Mouse (Mus musculus) common myeloid progenitor, adult 5-6 weeks (primary cell): ENCODE measurements at regions not wholly inside any gene's neighbourhood (a gene's known extent, or its start where the extent isn't known, plus 50 kb on each side); places are given as distances from the start of the nearest gene placed in this dataset.
"Not testable (repeated sequence)": the region's sequence is repeated elsewhere in the genome, so short reads cannot be mapped to it uniquely, and the experiment has no call there.

Experiments used
- ATAC-seq: replicated peaks from 2 replicates; pipeline ENCODE4 v1.8.0; 2016; ENCODE audit warnings: low read depth, mild to moderate bottlenecking, moderate TSS enrichment, inconsistent platforms; ENCODE audit not compliant: poor library complexity, severe bottlenecking

GRCm38 (mm10) chr4:67378632-67379031 is 551.2 kb downstream of the Tlr4 start:
- ATAC-seq, result no peak

DNA sequence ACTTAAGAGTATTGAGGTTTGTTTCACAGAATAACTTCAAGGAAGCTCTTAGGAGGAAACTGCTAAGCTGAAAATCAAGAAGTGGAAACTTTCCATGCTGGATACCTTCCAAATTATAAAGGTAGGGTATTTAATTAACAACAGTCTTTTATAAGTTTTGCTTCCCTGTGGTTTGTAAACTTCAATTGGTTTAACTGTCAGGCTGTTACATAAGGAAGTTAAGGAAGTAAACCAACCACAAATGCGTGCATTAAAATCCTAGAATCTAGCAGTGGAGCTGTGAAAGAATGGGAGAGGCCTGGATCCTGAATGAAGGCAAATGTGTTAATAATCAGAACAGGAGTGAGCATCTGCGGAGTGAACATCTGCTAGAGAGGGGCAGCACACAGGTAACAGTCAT is 560.5 kb downstream of the Tlr4 start:
- peak; percentile 64 for ATAC-seq

DNA sequence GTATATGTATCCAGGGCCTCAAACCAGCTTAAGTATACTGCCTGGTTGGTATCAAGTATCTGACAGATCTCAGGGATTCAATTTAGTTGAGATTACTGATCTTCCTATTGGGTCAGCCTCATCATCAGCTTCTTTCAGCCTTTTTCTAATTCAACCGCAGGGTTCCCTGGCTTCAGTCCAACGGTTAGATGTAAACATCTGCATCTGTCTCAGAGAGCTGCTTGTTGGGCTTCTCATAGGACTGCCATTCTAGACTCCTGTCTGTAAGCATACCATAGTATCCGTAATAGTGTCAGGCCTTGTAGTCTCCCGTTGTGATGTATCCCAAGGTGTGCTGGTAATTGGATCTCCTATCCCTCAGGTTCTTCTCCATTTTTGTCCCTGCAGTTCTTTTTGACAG is 575.6 kb downstream of the Tlr4 start:
- ATAC-seq, result no peak

DNA sequence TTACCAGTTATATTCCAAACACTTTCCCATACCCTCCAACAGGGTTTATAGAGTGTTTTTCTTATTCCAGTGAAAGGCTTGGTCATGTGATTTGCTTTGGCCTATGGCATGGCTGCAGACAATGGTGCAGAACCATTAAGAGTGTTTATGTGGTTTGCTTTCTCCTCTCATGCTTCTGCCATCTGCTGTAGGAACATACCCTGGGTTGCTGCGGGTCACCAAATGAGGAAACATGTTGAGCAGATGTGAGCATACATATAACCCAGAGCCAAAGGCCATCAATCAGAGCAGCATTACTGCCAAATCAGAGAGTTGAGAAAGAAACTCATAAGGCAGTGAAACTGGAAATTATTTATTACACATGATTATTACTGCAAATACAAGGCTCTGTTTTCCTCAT is 596.7 kb downstream of the Tlr4 start:
- peak; percentile 65 for ATAC-seq

DNA sequence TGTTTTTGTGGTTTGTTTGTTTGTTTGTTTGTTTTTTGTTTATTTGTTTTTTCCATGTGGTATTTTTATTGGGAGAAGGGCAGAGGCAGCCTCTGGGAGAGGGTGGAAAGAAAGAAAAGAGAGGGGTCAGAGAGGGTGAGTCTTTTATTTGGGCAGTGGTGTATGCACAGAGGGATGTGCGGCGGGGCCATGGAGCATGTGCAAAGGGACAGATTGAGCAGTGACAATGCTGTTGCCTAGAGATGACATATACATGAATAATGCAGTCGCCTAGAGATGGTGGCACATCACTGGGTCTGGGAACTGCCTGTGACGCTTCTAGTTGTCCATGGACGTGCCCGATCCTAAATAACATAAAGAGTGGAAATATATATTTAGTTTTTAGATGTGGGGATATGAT is 598.3 kb downstream of the Tlr4 start:
- ATAC-seq, result no peak

GRCm38 (mm10) chr4:67447835-67448234 is 620.5 kb downstream of the Tlr4 start:
- ATAC-seq, result peak; percentile 42; the same call in 1 of the 2 replicates

GRCm38 (mm10) chr4:67459871-67460270 is 632.5 kb downstream of the Tlr4 start:
- not testable (repeated sequence) for ATAC-seq

DNA sequence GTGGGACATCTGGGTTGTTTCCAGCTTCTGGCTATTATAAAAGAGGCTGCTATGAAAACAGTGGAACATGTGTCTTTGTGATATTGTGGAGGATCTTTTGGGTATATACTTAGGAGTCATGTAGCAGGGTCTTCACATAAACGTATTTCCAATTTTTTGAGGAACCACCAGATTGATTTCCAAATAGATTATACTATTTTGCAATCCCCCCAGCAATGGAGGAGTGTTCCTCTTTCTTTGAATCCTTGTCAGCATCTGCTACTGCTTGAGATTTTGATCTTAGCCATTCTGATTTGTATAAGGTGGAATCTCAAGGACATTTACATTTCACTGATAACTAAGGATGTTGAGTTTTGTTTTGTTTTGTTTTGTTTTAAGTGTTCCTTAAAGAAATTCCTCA is 645.6 kb downstream of the Tlr4 start:
- no peak for ATAC-seq

DNA sequence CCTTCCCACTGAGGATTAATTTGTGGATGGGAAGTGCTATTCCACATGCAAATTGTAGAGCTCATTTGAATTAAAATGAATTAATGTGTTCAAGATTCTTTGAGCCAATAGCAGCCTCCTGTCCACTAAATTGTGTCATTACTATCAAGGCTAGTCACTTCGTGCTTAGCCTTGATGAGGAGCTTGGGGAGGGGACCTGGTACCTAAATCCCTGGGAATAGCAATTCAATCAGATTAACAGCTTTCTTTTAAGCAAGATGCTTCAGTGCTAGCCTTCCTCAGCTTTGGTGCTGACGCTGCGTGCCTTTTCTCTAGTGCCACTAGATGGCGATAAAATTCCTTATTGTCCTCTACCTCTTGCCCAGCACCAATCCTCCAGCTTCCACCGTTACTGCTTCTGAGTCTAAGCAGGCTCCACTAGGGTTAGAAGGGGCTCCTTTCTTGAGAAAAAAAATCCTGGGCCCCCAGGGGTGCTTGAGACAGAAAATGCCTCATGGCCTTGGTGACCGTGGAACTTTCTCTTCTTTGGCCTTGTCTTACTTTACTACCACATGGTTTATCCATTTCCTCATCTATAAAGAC is 650.0 kb downstream of the Tlr4 start:
- ATAC-seq, result peak; percentile 90

DNA sequence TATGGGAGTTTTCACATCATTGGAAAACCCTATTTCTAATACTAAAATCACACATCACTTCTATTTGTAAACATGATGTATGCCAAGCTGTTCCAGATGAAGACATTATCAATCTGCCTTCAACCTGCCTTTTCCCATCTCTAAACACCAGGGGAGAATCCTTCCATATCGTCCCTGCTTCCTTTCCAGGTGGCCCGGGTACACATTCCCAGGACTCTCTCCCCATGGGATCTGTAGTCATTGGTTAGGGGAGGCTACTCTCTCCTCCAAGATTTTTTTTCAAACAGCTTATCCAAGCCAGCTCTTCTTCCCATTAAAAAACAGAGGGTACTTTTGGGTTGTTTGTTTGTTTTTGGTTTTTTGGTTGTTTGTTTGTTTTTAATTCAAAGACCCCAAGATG is 650.7 kb downstream of the Tlr4 start:
- ATAC-seq, result no peak

DNA sequence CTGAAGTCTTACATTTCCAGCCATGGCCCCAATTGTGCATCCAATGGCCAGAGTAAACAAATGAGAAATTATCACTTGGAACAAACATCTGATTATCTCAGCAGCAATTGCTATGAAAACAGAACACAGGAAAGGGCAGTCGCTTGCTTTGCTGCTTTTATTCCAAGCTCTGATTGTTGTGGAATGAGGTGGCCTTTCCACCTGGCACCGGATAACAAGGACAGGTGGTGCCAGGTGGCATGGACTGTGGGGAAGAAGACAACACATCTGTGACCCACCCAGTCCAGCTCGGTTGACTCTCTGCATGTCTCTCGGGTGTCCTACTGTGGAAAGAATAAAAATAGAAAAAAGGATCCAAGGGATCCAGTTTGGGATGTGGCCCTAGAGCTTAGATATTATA is 694.9 kb downstream of the Tlr4 start:
- ATAC-seq, result no peak

DNA sequence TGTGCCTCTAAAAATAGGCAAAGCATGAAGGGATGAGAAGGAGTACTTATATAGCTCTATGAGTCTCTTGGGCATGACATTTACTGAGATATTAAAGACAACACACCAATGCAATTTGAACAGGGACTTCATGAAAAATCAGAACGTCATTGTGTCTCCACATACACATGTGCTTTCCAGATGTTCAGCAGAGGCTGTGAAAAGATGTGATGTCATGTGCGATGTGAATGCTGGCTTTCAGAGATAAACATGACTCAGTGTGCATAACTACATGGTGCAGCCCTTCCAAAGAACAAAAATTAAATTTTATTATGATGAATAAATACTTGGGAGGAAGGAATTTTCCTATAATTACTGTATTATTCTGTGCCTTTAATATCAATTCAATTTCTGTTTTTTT is 695.8 kb downstream of the Tlr4 start:
- no peak for ATAC-seq

DNA sequence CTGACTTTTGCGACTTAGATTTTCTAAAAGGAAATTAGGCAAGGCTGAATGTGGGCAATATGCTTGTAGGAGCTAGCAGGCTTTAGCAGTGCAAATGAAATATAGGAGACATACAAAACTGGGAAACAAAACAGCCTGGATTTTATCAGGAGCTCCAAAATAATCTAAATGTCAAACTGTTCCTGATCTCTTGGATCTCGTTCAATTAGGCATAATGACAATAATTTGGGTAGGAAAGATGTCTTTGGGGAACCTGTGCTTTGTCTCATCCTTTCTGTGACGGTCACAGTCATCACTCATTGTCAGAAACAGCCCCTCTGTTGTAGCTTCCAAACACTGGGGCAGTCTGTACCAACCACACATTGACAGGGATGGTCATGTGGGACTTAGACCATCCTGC is 702.2 kb downstream of the Tlr4 start:
- ATAC-seq, result no peak

- no peak for ATAC-seq
These were observed 712.1 kb downstream of the Tlr4 start for GRCm38 (mm10) chr4:67539466-67539865.

GRCm38 (mm10) chr4:67546013-67546412 is 718.6 kb downstream of the Tlr4 start:
- no peak for ATAC-seq

- ATAC-seq, result no peak
These were observed 720.6 kb downstream of the Tlr4 start for GRCm38 (mm10) chr4:67547957-67548356.

GRCm38 (mm10) chr4:67553511-67553910 is 726.1 kb downstream of the Tlr4 start:
- ATAC-seq, result no peak

DNA sequence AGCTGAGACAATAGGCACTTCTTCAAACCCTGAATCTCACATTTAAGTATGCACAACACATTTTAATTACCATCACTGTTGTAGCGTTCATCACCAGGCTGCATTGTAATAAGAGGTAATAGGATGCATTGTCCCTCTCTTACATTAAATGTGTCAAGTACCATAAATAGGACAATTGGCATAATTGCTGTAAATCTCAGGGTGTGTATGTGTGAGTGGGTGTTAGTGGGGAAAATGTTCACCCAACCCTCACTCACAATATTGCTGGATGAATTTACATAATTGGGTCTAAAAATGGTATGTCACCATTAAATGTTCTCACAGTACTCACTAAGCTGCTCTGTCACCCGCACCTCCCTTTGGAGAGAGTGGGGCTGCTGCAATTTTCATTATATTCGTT is 747.4 kb downstream of the Tlr4 start:
- ATAC-seq, result no peak

GRCm38 (mm10) chr4:67589501-67589900 is 762.1 kb downstream of the Tlr4 start:
- ATAC-seq, result no peak

DNA sequence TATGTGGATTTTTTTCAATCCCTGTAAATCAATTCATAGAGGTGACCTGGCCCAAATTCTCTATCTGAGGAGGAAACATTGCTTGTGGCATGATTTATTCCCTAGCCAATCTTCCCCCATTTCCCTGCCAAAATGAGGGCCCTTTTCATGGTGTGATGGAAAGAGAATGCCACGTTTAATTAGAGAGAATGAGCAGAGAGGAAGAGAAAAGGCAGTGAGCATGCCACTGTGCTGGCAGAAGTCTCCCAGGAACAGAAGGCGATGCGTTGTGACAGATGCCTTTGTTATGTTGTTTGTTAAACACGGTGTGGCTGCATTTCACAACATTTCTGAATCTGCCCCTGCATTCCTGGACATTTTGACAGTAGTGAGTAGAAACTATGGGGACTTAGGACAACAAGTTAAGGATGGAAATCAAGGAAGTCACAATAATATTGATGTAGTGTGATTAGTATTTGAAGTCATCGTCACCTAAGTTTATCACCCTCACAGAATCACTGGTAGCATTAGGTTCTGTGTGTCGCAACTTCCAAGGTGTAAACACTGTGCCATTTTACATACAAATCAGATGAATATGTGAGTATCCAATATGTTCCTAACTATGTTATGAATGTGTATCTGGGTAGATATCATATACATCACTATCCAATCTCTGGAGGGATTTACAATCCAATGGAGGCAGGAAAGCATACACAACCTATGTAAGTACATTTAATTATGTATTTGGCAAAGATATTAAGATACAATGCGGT is 762.8 kb downstream of the Tlr4 start:
- ATAC-seq, result no peak

DNA sequence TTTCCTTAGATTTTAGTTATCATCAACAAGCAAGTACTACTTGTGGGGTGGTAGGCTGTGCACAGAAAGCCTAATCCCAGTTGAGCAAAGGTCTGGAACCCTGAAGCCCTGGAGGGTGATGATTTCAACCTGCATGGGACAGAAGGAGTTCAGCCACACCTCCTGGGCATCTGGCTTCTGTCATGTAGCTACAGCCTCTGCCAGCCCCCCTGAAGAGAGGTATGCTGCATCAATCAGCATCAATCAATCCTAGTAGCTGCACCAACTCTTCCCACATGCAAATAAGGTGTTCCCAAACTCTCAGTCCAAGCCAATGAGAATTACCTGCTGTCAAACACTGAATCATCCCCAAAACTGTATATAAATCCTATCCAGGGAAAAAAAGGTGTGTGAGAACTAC is 779.8 kb downstream of the Tlr4 start:
- no peak for ATAC-seq

DNA sequence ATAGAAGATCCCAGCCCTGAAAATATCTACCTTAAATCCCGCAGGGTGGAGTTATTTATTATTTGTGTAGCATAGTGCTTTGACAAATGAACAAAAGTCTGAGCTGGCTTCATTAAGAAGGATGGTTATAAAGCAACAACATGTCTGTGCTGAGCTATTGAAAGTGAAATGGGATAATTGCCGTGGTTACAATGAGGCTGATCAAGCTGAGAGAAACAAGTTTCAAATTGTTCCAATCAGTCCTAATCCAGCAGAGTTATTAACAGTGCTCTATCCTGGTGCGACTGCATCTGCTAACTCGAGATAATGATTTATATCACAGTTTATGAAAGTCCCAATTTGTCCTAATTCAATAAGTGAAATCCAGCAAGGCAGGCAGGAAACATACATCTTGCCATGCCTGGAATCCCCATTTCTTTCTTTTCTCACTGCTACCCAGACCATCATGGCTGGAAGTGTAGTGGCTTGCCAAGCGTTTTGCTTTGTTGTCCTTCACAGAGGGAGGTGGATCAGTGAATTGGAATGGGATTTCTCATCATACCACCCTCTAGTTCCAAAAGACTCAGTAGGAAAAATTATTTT is 787.2 kb downstream of the Tlr4 start:
- no peak for ATAC-seq
